Mouse (Mus musculus): ENCODE results near the gene 1700092M07Rik.
A peak's percentile ranks its signal among the peaks of the same experiment; 100 is the strongest.

The 1700092M07Rik gene

DNA sequence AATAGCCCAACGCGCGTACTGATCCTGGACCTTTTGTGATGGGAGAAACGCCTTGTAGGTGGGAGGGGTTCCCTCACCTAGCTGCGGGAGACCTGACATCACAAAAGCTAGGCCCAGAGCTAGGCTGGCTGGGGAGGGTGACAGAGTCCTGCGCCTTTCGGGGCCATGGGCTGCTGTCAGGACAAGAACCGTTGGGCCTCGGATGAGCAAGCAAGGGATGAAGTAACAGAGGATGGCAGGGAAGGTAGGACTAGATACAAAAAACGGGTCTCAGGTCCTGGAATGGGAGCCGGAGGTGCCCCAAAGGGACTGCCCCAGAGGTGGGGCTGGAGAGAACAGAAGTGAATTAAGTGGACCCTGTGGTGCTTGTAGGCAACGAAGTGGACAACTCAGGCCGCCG, at the start of gene 1700092M07Rik:
Gene 1700092M07Rik, plus strand, starts transcription at position 116 of the 400 bp plus-strand sequence.
- peak in 1 of 2 experiments; percentile 30 for DNase-seq

DNA sequence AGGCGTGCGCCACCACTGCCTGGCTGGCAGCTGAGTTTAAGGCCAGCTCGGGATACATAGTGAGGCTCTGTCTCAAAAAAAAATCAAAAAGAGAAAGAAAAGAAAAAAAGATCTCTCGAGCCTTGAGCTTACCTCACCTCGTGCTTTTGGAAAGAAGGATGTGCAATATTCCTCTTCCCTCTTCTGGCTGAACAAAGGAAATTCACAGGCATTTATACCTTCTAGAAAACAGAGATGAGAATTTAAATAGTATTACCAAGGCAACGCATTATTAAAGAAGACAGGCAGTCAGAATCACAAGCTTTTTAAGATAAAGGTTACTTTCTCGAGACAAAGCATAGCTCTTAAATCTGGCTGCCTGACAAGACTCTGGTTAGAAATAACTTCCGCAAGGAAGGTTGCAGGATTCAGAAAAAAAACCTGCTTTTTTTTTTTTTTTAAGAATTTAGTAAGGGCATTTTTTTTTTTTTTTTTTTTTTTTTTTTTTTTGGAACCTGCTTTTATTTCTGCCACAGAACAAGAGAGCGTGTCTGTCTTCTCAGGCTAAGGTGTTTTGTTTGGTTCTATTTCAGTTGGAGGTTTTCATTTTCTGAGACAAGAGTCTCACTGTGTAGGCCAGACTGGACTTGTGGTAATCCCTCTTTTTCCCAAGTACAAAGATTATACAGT, 48.5 kb upstream of the 1700092M07Rik start:
- no peak for DNase-seq

DNA sequence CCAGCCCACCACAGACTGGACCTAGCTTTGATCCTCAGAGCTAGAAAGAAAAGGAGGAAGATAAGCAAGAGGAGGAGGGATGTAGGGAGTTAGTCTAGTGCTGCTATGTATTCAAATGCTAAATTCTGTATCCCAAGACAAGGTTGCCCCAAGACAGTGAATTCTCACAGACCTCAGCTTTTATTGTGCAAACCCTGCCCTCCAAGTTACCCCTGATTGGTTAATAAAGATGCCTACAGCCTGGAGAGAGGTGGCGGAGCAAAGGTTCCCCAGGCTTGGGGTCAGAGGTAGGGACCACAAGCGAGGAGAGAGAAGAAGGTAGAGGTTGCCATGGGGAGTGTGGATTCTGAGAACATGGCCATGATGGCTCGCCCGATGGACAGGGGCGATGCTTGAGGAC, 47.8 kb upstream of the 1700092M07Rik start:
- no peak for DNase-seq

DNA sequence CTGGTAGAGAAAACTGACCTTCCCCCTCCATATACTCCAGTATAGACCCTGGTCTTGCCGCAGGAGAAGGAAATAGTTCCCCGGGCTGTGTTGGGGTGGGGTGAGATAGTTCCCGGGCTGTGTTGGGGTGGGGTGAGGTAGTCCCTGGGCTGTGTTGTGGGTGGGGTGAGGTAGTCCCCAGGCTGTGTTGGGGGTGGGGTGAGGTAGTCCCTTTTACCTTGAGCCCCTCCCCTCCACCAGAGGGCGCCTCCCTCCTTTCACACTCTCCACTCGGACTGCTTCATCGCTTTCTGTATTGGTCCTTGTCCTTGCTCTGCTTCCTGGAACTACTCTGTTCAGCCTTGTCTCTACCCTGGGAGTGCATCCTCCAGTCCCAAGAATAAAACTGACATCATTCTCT, 45.2 kb upstream of the 1700092M07Rik start:
- DNase-seq = no peak

DNA sequence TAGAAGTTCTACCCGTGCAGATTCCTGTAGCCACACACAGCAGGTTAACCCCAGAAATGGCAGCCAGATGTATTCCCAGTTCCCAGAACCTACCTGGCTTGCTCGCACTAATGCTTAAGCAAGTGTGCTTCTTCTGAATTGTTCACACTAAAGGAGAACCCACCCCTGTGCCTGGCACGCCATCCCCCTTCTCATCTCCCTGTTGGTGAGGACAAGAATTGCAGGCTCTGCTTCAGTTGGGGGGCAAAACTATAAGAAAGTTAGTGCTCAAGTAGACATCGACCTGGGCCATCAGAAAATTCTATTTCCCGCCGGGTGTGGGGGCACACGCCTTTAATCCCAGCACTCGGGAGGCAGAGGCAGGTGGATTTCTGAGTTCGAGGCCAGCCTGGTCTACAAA, 40.9 kb upstream of the 1700092M07Rik start:
- DNase-seq = no peak

DNA sequence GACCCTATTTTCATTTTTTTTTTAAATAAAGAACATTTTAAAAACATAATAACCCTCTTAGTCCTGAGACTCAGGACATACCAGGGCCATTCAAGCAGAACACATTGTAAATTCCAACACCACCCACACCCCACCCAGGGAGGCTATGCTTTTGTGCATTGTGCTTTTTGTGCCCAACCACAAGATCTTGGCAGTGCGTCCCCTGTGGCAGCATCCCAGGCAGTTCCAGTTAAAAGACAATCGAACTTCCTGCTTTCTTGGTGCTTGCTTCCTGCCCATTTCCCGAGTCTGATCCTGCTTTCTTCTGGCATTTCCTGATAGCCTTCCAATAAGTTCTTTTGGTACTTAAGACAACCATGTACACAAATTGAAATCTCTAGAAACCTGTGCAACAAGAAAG, 38.1 kb upstream of the 1700092M07Rik start:
- no peak for DNase-seq

DNA sequence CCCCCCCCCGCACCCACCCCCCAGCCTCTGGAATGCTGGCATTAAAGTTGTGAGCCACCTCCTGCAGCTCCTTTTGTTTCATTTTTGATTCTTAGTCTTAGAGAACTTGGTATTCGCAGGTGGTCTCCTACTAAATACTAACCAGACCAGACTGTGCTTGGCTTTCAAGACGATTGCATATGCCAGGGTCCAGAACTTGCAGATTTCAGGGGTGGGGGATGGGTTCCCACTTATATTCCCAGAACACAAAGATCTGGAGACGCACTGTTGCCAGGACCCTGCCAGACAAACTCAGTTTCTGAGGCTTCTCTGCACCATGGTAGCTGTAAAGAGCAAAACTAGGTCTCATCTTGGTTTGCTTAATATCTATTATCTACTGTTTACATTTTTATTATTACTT, 36.9 kb upstream of the 1700092M07Rik start:
- no peak for DNase-seq

DNA sequence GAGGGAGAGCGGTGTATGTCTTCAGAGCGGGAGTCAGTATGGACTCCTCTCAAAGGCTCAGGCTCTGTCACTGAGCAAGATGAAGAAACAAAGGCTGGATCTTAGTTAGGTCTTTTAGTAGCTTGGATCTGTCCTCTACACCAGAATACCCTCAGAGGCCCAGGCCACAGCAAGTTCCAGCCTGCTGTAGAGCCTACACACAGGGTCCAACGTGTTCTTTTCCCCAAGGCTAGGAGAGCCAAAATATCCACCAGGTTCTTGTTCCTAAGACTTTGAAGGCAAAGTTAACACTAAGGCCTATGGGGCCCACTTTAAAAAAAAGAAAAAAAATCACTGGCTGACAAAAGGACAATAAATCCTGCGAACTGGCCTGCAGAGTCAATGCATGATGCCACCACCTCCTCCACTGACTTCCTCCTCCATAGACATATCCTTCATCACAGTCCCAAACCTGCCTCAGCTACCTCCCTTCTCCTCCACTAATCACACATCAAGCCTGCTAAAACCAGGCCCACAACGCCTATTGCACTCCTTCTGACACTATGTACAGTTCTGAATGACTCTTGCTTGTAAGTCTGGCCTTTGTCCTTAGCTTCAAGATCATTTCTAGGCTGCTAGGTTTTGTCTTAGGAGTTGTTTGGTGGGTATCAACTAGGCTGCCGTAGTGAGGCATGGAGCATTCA, 35.4 kb upstream of the 1700092M07Rik start:
- DNase-seq = no peak

DNA sequence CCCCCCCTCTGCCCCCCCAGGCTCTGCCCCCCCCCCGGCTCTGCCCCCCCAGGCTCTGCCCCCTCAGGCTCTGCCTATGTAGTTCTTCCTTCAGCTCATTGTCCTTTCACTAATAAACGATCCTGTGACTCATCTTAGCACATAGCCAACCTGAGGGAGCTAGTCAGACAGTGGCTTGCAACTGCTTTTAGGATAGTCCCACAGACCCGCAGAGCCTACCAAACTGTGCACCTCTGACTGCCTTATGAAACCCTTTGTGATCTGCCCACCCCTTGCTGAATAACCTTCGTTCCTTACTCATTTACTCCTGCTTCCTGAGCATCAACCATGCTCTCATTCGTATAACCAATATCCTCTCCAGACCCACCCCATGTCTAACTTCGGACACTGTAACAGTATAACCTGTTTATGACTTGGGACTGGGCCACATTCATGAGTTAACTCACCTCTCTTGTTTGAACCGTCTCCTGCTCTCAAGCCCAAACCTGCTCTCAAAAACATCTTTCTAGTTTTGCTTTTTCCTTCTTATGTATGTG, 34.3 kb upstream of the 1700092M07Rik start:
- DNase-seq = no peak

DNA sequence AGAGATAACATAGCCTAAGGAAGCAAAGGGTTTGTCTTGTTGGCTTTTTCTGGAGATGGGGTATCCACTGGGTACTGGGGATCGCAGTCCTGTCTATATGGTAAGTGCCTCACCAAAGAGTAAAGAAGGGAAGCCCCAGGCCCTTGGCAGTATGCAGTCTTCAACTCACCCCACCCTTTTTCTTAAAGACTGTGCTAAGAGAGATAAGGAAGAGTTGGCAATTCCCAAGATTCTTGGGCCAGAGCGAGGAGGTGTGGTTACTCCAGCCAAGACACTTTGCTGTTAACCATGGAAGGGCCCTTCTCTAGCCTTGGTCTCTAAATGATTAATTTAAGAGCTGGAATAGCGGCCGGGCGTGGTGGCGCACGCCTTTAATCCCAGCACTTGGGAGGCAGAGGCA, 33.6 kb upstream of the 1700092M07Rik start:
- DNase-seq = no peak

DNA sequence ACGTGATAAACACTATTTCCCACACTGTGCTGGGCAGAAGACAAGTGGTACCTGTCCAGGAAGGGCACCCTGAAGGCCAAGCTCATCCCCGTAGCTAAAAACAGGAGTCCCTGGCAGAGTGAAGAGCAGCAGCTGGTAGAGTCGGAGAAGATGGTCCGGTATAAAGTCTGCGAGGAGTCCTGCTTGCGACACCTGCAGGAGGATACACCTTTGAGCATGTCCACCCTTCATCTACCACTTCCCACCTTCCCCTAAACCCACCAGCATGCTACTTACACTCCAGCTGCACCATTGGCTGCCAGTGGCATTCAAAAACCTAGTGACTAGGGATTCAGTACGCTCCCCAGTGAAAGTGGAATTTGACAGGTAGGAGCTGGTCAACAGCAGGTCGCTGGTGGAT, 31.6 kb upstream of the 1700092M07Rik start:
- no peak for DNase-seq

DNA sequence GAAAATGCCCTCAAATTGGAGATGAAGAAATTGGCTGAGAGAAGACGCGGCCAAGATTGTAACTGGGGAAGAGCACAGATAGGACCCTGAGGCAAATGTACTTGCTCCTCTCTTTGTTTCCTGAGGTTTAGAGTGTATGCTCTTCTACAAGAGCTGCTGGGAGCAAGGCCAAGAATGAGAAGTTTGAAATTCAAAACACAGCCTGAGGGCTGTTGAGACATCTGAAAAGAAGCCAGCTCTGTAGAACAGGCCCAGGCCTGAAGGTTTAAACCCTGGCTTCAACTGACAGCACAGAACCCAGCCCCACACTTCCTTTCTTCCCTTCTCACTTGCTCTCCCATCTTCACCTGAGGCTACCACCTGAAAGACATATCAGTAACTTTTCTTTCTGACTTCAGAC, 30.5 kb upstream of the 1700092M07Rik start:
- DNase-seq = no peak

DNA sequence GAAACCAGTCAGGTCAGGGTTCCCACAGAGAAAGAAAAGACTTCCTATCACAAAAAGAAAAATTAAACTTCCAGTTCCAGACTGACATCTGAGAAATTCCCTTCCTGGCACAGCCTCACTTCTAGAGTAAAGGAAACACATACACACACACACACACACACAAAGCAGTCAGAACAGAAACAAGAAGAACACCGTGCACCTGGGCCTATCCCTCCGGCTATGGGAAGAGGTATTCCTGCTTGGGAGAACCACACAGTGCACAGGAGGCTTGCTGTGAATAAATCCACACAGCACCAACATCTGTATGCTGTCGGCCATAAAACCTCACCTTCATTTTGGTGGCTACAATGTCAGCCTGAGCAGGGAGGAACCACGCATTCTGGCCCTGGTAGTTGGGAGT, 29.0 kb upstream of the 1700092M07Rik start:
- DNase-seq = no peak

DNA sequence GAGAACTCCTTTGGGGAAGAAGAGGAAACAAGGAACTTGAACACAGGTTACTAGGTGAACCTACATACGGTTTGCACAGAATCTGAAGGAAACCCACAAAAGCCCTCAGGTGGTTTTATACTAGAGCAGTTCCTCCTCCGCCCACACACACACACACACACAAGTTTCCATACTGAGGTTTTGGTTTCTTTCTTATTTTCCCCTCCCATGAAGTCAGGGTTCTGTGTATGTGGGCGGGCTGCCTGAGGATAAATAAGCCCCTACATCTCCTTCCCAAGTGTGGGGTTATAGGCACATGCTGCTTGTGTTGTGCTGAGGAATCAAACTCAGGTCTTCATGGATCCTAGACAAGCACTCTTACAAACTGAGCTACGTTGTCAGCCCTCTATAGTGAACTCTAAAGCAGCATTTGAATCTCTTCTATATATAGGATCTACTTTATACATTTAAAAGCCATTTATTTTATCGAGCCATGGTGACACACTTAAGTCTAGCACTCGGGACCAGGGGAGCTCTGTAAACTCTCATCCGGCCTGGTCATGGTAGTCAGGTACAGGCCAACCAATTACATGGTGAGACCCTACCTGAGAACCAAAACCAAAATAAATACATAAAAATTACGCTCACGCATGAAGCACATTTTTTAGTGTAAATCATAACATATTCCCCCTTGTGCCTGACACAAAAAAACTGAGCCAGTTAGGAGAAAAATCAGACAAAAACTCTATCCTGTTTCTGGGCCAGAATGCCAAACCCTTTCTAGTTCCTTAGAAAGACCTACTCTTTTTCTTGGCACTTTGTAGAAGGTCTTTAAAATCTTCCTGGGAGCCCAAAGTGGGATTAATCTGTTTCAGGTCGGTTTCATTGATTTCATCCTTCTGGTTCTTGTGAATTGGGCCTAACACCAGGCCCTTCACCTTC, 28.3 kb upstream of the 1700092M07Rik start:
- no peak for DNase-seq

DNA sequence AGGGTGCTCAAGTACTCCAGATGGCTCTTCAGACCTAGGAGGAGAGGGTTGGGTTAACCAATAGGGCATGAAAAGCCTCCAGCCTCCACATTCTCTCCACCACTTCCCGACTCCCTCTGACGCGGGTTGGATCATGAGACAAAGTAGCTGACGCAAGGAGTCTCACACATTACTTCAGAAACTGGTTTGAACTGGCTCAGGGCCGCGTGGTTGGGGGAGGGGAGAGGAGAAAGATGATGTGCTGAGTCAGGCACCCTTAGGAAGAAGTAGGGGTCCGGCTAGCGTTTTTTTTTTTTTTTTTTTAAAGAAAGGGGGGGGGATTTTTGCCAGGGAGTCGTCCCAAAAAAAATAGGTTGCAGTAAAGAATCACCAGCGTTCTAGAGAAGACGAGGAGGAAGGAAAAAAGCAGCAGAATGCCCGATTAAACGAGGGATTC, 27.6 kb upstream of the 1700092M07Rik start:
- DNase-seq = peak; percentile 28 to 47

DNA sequence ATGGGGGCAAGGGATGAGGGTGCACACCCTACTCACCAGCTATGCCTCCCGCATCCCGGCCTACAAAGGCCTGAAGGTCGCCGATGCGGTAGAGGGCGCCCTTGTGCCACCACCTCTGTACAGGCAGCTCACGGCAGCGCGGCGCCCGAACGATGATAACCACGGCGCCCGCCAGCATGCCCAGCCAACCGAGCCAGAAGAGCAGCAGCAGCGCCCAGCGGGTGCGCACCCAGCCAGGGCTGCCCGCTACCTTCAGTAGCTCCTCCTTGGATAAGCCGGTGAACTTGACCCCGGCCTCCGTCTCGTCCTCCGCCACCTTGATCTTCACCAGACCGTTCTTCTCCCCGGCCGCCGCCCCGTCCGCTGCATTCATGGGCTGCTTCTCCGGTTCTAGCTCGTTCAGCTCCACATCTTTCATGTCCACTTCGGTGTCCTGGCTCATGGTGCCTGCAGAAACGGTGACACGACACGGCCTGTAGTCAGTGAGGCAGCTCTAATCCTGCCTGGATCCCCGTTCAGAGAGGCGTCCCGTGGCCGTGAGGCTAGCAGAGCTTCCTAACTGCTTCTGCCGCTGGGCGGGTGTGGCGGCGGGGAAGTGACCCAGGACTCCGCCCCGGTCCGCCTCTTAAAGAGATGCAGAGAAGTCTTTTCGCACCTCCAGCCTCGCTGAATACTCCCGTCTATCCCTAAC, 27.1 kb upstream of the 1700092M07Rik start:
- peak; percentile 93 to 96 for DNase-seq

DNA sequence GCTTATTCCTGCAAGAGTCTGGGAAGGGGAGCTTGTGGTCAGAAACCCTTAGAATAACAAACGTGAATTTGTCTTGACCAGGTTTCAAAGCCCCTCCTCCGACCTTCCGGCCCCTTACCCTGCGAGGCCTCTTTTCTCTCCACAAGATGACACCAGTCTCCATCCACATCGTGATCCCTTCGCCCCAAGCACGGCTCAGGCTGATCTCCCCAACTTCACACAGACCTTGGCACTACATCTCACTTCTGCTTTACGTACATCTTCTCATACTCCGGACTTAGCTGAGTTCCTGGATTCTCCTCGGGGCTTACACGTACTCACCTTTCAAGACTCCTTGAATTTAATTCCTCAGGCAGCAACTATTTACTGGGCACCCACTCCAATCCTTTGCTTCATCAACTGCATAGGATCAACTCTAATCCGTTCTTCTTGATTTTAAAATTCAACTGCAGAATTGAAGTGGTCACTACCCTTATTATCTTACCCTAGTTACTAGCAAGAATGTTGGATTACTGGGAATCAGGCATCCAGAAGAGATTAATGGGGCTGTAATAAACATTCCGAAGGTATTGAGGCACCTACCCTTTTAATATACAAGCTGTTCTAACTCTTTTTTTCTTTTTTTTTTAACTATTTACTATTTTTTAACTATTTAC, 26.4 kb upstream of the 1700092M07Rik start:
- DNase-seq = no peak

DNA sequence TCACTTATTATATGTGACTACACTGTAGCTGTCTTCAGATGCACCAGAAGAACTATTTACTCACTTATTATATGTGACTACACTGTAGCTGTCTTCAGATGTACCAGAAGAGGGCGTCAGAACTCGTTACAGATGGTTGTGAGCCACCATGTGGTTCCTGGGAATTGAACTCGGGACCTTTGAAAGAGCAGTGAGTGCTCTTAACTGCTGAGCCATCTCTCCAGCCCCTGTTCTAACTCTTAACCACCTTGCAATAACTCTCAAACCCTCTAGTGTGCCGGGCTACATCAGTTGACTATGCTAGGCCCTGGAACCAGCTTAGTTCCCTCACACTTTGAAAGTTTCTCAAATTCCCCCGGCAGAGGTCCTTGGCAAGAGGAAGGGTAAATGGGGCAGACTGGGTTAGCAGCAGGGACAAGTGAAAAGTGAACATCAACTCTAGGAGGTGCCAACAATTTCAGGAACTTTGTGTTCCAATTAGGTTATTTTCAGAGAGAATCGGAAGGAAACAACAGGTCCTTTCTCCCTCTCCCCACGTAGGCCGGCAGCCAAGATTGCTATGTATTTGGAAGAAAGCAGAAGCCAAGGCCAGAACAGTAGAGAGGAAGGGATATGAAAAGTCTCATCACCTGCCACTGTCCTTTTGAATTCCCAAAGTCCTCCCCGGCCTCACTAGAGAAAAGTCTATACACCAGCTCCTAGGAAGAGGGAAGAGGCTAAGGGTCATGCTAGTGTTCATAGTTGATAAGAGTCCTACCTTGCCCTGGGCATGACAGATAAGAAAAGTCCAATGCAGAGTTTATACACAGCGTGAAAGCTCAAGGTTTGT, 25.7 kb upstream of the 1700092M07Rik start:
- DNase-seq = no peak

DNA sequence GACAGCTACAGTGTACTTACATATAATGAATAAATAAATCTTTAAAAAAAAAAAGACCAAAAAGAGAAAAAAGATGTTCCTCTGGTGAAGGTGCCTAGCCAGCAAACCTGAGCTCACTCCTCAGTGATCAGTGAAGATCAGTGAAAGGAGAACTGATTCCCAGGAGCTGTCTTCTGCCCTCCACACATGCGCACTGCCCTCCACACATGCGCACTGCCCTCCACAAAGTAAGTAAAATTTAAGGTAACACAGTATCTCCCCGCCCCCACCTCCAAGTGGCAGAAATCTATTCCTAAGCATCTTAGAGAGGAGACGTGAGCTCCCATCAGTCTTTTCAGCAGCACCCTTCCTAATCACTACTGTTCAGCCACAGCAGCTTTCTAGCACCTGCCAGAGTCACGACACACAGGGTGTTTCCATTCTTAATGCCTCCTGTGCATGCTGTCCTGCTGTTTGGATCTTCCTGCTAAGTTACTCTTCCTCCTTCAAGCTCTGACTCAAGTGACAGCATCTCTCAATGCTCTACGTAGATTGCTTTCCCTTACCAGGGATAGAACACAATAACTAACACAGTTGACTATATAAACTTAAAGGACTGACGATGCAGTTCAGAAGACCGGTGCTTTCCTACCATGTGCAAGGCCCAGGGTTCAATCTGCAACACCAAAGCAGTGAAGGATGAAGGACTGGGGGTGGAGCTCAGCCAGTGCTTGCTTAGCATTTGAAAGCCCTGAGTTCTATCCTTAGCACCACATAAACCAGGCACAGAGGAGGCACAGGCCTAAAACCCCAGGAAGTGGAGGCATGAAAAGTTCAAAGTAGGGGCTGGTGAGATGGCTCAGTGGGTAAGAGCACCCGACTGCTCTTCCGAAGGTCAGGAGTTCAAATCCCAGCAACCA, 24.4 kb upstream of the 1700092M07Rik start:
- DNase-seq = no peak
